Mouse (Mus musculus) granulocyte monocyte progenitor cell, adult 5-6 weeks (primary cell): ENCODE measurements at regions not wholly inside any gene's neighbourhood (a gene's known extent, or its start where the extent isn't known, plus 50 kb on each side); places are given as distances from the start of the nearest gene placed in this dataset.

Source experiments
- ATAC-seq: replicated peaks from 2 replicates; pipeline ENCODE4 v1.8.0; 2016; ENCODE audit warnings: mild to moderate bottlenecking, moderate TSS enrichment, inconsistent platforms; ENCODE audit not compliant: poor library complexity, severe bottlenecking

DNA sequence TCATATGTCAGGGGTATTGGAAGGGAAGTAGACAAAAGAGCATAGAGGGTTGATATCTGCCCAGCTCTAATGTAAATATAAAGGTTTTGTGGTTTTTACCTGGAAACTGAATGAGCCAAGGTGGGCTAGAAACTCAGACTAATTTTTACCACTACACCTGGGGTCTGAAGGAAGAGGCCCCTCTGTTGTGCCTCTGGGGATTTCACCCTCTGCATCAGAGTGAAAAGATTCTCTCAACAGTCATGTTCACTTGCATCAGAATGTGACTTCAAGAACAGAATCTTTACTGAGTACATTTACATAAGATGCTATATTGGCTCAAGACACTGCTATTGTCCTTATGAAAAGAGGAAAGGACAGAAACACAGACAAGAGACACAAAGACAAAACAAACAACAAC is 110.2 kb upstream of the Pik3r1 start:
- no peak for ATAC-seq

DNA sequence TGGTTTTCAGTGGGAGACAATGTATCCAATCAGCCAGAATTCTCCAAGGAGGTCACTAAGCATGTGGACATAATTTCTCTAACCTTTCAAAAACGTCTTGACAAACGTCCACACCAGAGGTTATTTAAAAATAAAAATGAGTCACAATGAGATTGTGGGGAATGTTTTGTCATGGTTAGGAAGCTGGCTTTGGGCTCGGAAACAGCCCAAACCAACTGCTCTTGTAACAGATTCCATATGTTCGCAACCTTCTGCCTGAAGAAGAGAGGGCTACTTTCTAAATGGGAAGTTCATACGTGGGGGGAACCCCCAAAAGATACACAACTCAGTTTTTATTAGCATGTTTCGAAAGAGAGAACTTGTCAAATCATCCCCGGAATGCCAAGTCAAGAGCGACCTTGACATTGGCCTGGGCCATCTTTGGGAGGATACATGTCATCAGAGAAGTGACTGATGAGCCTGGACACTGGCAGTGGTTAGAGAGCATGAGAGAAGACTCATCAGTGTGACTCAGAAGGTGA is 111.6 kb upstream of the Pik3r1 start:
- peak; percentile 86 for ATAC-seq

DNA sequence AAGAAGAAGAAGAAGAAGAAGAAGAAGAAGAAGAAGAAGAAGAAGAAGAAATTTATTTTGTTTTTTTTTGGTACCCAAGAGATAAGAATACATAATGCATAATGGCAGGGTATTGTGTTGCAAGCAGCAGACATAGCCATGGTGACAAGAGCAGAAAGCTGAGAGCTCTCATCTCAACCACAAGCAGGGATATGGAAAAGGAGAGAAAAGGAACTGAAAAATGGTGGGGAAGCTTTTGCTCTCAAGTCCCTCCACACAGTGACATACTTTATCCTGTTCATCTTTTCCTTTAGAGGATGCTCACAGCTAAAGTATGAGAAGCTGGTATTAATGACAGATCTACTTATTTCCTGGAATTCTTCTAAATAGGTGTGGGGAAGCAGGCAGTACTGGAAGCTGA is 115.2 kb upstream of the Pik3r1 start:
- ATAC-seq = no peak

- no peak for ATAC-seq
Observed at GRCm38 (mm10) chr13:101884752-101885151, 116.7 kb upstream of the Pik3r1 start.

- ATAC-seq = no peak
Observed at GRCm38 (mm10) chr13:101891473-101891872, 123.5 kb upstream of the Pik3r1 start.

DNA sequence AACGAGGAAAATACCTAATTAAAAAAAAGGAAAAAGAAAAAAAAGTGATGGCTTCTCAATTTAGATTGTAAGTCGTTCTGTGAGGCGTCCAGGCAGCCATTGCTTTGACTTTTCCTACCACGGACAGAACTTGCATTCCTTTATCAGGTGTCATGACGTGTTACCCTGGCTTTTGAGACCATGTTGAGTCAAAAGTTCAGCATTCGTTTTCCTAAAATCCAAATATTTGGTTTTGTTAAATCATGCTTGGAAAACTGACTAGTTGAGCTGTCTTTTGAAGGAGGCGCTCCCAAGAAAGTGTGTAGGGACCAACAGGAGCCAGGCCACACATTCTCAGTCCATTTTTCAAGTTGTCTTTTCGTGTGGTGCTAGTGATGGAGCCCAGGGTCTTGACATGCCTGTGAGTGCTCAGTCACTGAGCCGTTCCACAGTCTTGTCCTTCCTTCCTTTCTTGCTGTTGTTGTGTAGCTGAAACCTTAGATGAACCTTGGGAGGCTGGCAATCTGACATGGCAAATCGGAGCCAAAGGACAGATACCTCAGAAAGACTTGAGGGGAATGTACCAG is 125.1 kb upstream of the Pik3r1 start:
- no peak for ATAC-seq

DNA sequence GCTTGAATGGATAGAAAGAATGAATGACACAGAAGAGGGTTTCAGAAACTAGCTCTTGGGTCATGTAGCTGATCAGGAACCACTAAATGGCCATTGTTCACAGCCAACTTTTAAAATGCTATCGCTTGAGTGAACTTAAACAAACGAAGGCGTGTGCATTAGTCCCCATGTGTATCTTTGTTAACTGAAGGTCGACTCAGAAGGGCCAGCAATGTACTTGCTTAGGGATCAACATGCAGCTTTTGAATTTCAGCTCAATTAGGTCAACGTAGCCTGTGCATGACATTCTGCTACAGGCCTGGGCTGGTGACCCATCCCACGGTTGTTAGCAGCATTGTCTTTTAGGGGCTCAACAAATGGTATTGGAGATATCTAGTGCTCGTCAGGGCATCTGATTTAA is 127.1 kb upstream of the Pik3r1 start:
- ATAC-seq = no peak

DNA sequence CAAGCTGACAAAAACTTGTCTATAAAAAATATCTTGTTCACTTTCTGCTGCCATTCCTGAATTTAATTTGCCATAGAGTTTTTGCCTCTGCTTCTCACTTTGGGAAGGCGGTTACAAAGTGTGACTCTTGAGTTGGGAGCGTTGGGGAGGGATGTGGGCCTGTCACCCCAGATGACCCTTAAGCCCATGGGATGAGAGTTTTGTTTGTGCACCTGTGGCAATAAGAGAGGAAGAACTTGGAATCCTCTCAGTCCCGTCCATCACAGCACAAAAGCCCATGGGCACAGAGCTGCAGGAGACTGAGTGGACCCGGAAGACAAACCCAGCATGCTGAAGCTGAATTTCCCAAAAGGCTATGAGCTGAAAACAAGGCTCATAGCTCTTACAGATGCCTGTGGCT is 127.7 kb upstream of the Pik3r1 start:
- no peak for ATAC-seq

- no peak for ATAC-seq
Observed at GRCm38 (mm10) chr13:101896946-101897345, 128.9 kb upstream of the Pik3r1 start.

GRCm38 (mm10) chr13:101902213-101902612 is 134.2 kb upstream of the Pik3r1 start:
- no peak for ATAC-seq

GRCm38 (mm10) chr13:101905909-101906676 is 138.1 kb upstream of the Pik3r1 start:
- no peak for ATAC-seq

GRCm38 (mm10) chr13:101909026-101909425 is 141.0 kb upstream of the Pik3r1 start:
- peak; percentile 89 for ATAC-seq

DNA sequence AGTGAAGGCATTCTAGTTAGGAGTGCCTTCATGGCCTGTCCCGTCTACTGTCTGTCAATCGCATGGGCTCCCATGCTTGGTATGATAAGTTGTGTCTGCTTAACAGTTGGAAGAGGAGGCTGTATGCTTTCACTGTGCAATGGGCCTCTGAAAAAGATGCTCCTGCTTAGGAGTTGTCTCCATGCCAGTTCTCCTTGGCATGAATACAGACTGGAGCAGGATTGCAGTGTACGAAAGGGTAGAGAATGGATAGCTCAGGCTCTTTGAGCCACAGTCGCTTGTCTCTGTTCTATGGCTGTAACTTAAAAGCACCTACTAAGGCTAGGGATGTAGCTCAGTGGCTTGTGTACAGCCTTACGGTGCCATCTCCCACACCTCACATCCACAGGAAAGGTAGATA is 142.7 kb upstream of the Pik3r1 start:
- ATAC-seq = no peak

DNA sequence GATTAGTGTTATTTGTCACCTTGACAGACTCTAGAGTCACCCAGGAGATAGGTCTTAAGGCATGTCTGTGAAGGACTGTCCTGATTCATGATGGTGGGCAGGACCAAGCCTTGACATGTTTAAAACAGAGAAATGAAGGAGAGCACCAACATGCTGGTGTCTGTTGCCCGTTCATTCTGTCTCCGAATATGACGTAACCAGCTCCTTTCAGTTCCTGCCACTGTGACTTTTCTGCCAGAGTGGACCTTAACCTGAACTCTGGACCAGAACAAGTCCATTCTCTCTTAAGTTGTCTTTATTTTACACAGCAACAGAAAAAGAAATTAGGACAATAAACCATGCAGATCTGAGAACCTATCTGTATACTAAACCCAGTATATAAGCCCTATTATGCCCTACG is 146.1 kb upstream of the Pik3r1 start:
- peak; percentile 33 for ATAC-seq

- ATAC-seq = 0 out of 2 replicates have a peak, but pooled peaks have one; percentile 21
Observed at GRCm38 (mm10) chr13:101914691-101915541, 146.9 kb upstream of the Pik3r1 start.

DNA sequence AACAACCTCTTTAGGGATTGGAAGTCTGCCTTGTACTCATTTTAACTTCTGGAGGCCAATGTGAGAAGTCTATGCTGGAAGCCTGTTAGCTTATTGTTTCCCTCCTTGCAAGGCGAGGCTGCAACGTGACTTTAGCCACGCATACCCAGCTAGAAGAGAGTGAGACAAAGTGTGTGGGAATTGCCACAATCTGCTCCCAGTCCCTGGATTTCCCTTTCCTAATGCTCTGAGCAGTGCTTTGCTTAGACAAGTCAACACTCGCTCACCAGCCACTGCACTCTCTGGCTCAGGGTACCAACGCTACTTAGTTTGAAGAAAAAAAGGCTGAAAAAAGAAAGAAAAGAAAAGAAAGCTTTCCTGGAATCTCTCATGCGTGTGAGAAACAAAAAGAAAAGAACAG is 147.5 kb upstream of the Pik3r1 start:
- ATAC-seq = no peak

DNA sequence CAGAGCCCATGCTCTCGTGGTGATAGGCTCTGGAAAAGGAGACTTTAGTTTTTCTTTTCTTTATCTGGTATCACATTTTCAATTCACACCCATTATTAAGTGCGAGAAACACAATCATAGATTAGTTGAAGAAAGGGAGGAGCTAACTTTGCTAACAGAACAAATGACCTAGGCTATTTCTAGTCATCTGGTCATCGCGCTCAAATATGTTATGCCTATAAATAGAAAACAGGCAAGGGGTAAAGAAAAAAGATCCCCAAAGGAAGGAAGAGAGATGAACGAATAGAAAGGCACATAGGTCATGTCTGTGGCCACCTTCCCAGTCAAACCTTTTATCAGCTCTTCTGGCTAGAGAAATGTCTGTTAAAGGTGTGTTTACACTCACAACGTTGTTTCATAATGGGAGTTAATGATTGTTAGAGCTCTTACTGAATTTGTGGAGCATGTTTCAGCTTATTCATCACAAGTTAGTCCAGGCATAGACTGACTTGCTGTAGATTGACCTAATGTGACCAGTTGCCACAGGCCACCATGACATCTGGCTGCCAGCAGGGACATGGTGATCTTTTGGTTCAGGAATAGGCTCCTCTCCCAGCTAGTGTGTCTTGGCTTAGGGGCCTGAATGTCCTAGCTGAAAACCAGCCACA is 148.1 kb upstream of the Pik3r1 start:
- ATAC-seq = no peak

- no peak for ATAC-seq
Observed at GRCm38 (mm10) chr13:101916876-101917275, 148.9 kb upstream of the Pik3r1 start.

DNA sequence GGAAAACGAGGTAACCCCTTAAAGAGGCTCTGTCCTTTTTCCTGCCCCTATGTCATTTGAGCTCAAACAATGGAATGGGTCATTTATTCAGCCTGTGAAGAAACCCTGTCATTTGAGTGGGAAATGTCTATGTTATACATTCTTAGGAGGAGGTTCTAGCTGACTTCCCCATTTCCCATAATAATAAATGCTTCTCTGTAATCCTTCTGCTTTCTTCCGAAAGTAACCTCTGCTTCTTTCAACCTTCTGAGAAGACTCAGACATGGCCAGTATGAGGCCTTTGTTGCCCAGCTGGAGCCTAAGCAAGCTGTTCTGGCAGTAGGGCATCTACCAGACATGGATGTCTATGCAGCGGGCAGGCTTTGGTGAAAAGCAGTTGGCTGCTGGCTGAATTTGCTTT is 150.2 kb upstream of the Pik3r1 start:
- peak; percentile 73 for ATAC-seq

DNA sequence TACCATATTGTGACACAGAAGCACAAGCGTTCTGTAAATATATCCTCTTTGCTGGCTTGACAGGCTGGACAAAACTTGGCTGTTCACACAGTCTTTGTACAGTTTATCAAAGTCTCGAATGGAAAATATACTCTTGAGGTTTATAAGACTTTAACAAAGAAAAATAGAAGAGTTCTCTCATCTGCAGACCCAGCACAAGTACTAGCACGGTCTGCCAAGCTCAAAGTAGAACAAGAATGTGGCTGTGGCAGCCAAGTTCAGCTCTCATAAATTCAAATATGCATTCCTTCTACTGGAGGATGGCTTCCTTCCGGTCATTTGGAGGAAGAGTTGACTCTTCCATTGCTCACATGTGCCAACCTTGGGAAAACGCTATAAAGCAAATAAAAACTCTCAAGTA is 151.2 kb upstream of the Pik3r1 start:
- no peak for ATAC-seq

- no peak for ATAC-seq
Observed at GRCm38 (mm10) chr13:101920384-101920783, 152.4 kb upstream of the Pik3r1 start.
